Comparison of ENCODE assay signal across 8 mouse cellular contexts in genomic region chr9:119962987-119963667, GRCm38 (mm10). TPM values are rescaled to one million over a fixed set of nuclear protein-coding genes. Genes with fewer than 3 reads are reported as not detected.
DNase-seq lines count a peak whose midpoint lies in the region; ATAC-seq lines count a peak whose summit lies in the region.

No protein-coding gene starts in this region.

- H3K36me3 ChIP-seq in heart, embryonic 13.5 days, result no peaks in the 10 kb centered on the region
- no peaks in the 10 kb centered on the region for H3K36me3 ChIP-seq in kidney, embryonic 16.5 days (ENCODE audit: insufficient read depth, low read length)

- H3K9me3 ChIP-seq in heart, embryonic 13.5 days, result no peaks in the 10 kb centered on the region
- no peaks in the 10 kb centered on the region for H3K9me3 ChIP-seq in kidney, embryonic 16.5 days (ENCODE audit: low read length)

- peak overlapping the region; percentile 76 for H3K9ac ChIP-seq in heart, embryonic 13.5 days
- H3K9ac ChIP-seq in kidney, embryonic 16.5 days (replicated peaks; ENCODE audit: low read length), result peak overlapping the region; percentile 42

- ATAC-seq in heart, embryonic 13.5 days (ENCODE audit: extremely low read depth, insufficient number of reproducible peaks, low FRiP score, low TSS enrichment), result no peak
- ATAC-seq in kidney, embryonic 16.5 days (ENCODE audit: low FRiP score, low TSS enrichment), result peak; percentile 85

- peak; percentile 86 for DNase-seq in A20 (ENCODE audit: low read depth, low spot score)
- DNase-seq in T-cell, adult 2 months (ENCODE audit: low spot score), result peak; percentile 68
- peak; percentile 84 for DNase-seq in embryo, embryonic 9.5 days (ENCODE audit: extremely low spot score)
- DNase-seq in lung, postnatal 4 days, result peak; percentile 77 to 86
- DNase-seq in spleen, postnatal 4 days (ENCODE audit: low spot score in 2 of 2), result peak; percentile 71 to 86
- no peak for DNase-seq in right cerebral cortex, adult 18-20 months

- no peaks in the 10 kb centered on the region for H3K27me3 ChIP-seq in heart, embryonic 13.5 days (replicated peaks)
- no peaks in the 10 kb centered on the region for H3K27me3 ChIP-seq in kidney, embryonic 16.5 days (ENCODE audit: insufficient read depth, low read length)

- H3K27ac ChIP-seq in heart, embryonic 13.5 days (replicated peaks), result peak overlapping the region; percentile 79; the same call in 1 of the 2 replicates
- no peak overlapping the region for H3K27ac ChIP-seq in kidney, embryonic 16.5 days (ENCODE audit: low read length)

- 5% methylated on average over 21 of the region's 21 CpGs for WGBS in heart, embryonic 13.5 days
- 10% methylated on average over 21 of the region's 21 CpGs for WGBS in kidney, embryonic 16.5 days

- H3K4me3 ChIP-seq in heart, embryonic 13.5 days, result peak overlapping the region; percentile 45
- H3K4me3 ChIP-seq in kidney, embryonic 16.5 days (ENCODE audit: low read length), result no peak overlapping the region

- H3K4me1 ChIP-seq in heart, embryonic 13.5 days, result peaks cover 26% of the 10 kb centered on the region
- peaks cover 15% of the 10 kb centered on the region for H3K4me1 ChIP-seq in kidney, embryonic 16.5 days (ENCODE audit: insufficient read depth, low read length)

- H3K4me2 ChIP-seq in heart, embryonic 13.5 days, result peak overlapping the region; percentile 69
- H3K4me2 ChIP-seq in kidney, embryonic 16.5 days (replicated peaks; ENCODE audit: low read depth, low read length), result peak overlapping the region; percentile 40

RNA-seq across cellular contexts. Expression of gene Csrnp1, which starts 21.3 kb away (rescaled TPM):
- 5.7 and 6.8 TPM in 2 replicates for polyA plus RNA-seq in heart, embryonic 13.5 days (2015; fragmentation: Nextera tagmentation; extraction: Ambion mirVana)
- polyA plus RNA-seq in kidney, embryonic 16.5 days (2015; fragmentation: Nextera tagmentation; extraction: Ambion mirVana), result 7.1 and 8.7 TPM in 2 replicates

RNA-seq across cellular contexts. Expression of gene Ttc21a, which starts 25.7 kb away (rescaled TPM):
- 0.17 and 0.27 TPM in 2 replicates for polyA plus RNA-seq in heart, embryonic 13.5 days (2015; fragmentation: Nextera tagmentation; extraction: Ambion mirVana)
- 0.20 and 0.35 TPM in 2 replicates for polyA plus RNA-seq in kidney, embryonic 16.5 days (2015; fragmentation: Nextera tagmentation; extraction: Ambion mirVana)

RNA-seq across cellular contexts. Expression of gene Gorasp1, which starts 25.8 kb away (rescaled TPM):
- 21.4 and 23.8 TPM in 2 replicates for polyA plus RNA-seq in heart, embryonic 13.5 days (2015; fragmentation: Nextera tagmentation; extraction: Ambion mirVana)
- polyA plus RNA-seq in kidney, embryonic 16.5 days (2015; fragmentation: Nextera tagmentation; extraction: Ambion mirVana), result 28.0 and 29.5 TPM in 2 replicates
